Mouse (Mus musculus) heart, embryonic 11.5 days (tissue): ENCODE data around the gene Aoc2. TPM values are rescaled to one million over a fixed set of nuclear protein-coding genes. Genes with fewer than 3 reads are reported as not detected.
A peak's percentile ranks its signal among the peaks of the same experiment; 100 is the strongest.

Source experiments
- ATAC-seq: fragments of 200-750 bp; cut with Nextera tagmentation; replicated peaks from 2 replicates; pipeline ENCODE4 v1.8.0; 2017; ENCODE audit warnings: moderate library complexity; ENCODE audit not compliant: insufficient number of reproducible peaks, low FRiP score, low TSS enrichment
- H3K27ac ChIP-seq: fragments of 300-500 bp; sonication (generic); 2 replicates; pipeline ENCODE4 v1.5.1; 2014; ENCODE audit warnings: mild to moderate bottlenecking, low read depth, low read length
- H3K27me3 ChIP-seq: fragments of 300-500 bp; sonication (generic); 2 replicates; pipeline ENCODE4 v1.6.1; 2014; ENCODE audit warnings: mild to moderate bottlenecking, low read length, mixed read lengths; ENCODE audit not compliant: control insufficient read depth, insufficient read depth
- H3K36me3 ChIP-seq: fragments of 300-500 bp; sonication (generic); 2 replicates; pipeline ENCODE4 v1.6.1; 2014; ENCODE audit warnings: mild to moderate bottlenecking, low read length, moderate library complexity, mixed read lengths; ENCODE audit not compliant: control insufficient read depth, insufficient read depth
- H3K4me1 ChIP-seq: fragments of 300-500 bp; sonication (generic); 2 replicates; pipeline ENCODE4 v1.6.1; 2014; ENCODE audit warnings: low read length; ENCODE audit not compliant: control insufficient read depth, insufficient read depth
- H3K4me2 ChIP-seq: fragments of 300-500 bp; sonication (generic); 2 replicates; pipeline ENCODE4 v1.6.1; 2014; ENCODE audit warnings: mild to moderate bottlenecking, moderate library complexity
- H3K4me3 ChIP-seq: fragments of 300-500 bp; sonication (generic); 2 replicates; pipeline ENCODE4 v1.5.1; 2014; ENCODE audit warnings: low read depth, low read length
- H3K9ac ChIP-seq: fragments of 300-500 bp; sonication (generic); 2 replicates; pipeline ENCODE4 v1.6.1; 2014; ENCODE audit warnings: mild to moderate bottlenecking, low read depth, low read length, moderate library complexity
- H3K9me3 ChIP-seq: fragments of 300-500 bp; sonication (generic); replicated peaks from 2 replicates; pipeline ENCODE4 v1.6.1; 2016; ENCODE audit warnings: low read length; ENCODE audit not compliant: control insufficient read depth
- WGBS: fragments of 180-500 bp; shearing (Covaris S2); extraction: QIAGEN DNeasy Blood & Tissue Kit; methylation state at CpG from one replicate; pipeline ENCODE4 v1.1.7; 2014; ENCODE audit not compliant: insufficient replicate concordance; 5-methylcytosine and 5-hydroxymethylcytosine counted together
- polyA plus RNA-seq: library from polyadenylated mRNA; unstranded; fragments of >200 nt; fragmentation: Nextera tagmentation; extraction: Ambion mirVana; gene quantifications from 2 replicates; pipeline ENCODE4 v1.2.1, GENCODE M21; 2014

The Aoc2 gene
- 0.90 and 1.4 TPM in 2 replicates for polyA plus RNA-seq

GRCm38 (mm10) chr11:101324763-101325162 lies at the start of gene Aoc2:
TSS of gene Aoc2 (plus strand) at chr11:101325063.
- ATAC-seq = no peak
- Histone ChIP-seq H3K4me2 (no peak within 1 kb of the TSS), H3K27ac (no peak within 1 kb of the TSS), H3K36me3 (peaks cover 25% of the 10 kb centered on the region), H3K9me3 (no peaks in the 10 kb centered on the region), H3K27me3 (no peaks in the 10 kb centered on the region), H3K9ac (no peak within 1 kb of the TSS), H3K4me1 (no peaks in the 10 kb centered on the region), H3K4me3 (no peak within 1 kb of the TSS)
- 89% methylated on average over 5 of the region's 5 CpGs for WGBS

DNA sequence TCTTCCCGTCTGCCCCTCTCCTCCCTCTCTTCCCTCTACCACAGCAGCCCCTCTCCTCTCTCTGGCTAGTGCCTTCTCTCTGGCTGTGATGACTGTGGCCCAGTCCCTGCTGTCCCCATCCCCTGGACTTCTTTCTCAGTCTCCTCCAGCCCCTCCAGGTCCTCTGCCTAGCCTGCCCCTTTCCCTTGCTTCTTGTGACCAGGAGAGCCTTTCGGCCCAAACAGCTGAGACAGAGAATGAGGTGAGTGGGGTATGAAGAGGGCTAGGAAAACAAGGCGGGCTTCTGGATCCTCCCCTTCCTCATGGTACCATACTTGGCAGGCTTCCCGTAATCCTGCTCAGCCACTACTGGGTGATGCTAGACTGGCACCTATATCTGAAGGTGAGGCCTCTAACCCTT lies 49.6 kb upstream of the Aoc2 start:
- Histone ChIP-seq H3K4me1 (peaks cover 20% of the 10 kb centered on the region), H3K36me3 (peaks cover 2% of the 10 kb centered on the region; the same call in 1 of the 2 replicates), H3K4me2 (no peak overlapping the region), H3K27me3 (0 out of 2 replicates have a peak, but pooled peaks cover 5% of the 10 kb centered on the region), H3K9me3 (no peaks in the 10 kb centered on the region), H3K4me3 (no peak overlapping the region), H3K27ac (no peak overlapping the region), H3K9ac (no peak overlapping the region)
- ATAC-seq = no peak
- WGBS = 67% methylated on average over 4 of the region's 4 CpGs

- 31% methylated on average over 27 of the region's 27 CpGs for WGBS
- ATAC-seq = no peak
Observed at GRCm38 (mm10) chr11:101276319-101277070, 48.4 kb upstream of the Aoc2 start.

GRCm38 (mm10) chr11:101277381-101278222 lies 47.3 kb upstream of the Aoc2 start:
- H3K4me3 ChIP-seq = peak overlapping the region; percentile 72
- H3K9ac ChIP-seq = peak overlapping the region; percentile 77
- H3K4me1 ChIP-seq = peaks cover 20% of the 10 kb centered on the region
- 0 out of 2 replicates have a peak, but pooled peaks cover 5% of the 10 kb centered on the region for H3K27me3 ChIP-seq
- H3K9me3 ChIP-seq = no peaks in the 10 kb centered on the region
- no peak for ATAC-seq
- no peak overlapping the region for H3K27ac ChIP-seq
- WGBS = 72% methylated on average over 12 of the region's 12 CpGs
- peaks cover 2% of the 10 kb centered on the region; the same call in 1 of the 2 replicates for H3K36me3 ChIP-seq
- peak overlapping the region; percentile 75 for H3K4me2 ChIP-seq

More at GRCm38 (mm10) chr11:101276319-101277070, 48.4 kb upstream of the Aoc2 start:
- no peak overlapping the region for H3K27ac ChIP-seq
- H3K27me3 ChIP-seq = 0 out of 2 replicates have a peak, but pooled peaks cover 5% of the 10 kb centered on the region
- peaks cover 20% of the 10 kb centered on the region for H3K4me1 ChIP-seq
- no peak overlapping the region for H3K9ac ChIP-seq
- peaks cover 2% of the 10 kb centered on the region; the same call in 1 of the 2 replicates for H3K36me3 ChIP-seq
- peak overlapping the region; percentile 47 for H3K4me2 ChIP-seq
- H3K9me3 ChIP-seq = no peaks in the 10 kb centered on the region
- 0 out of 2 replicates have a peak overlapping the region, but pooled peaks have one; percentile 2 for H3K4me3 ChIP-seq

DNA sequence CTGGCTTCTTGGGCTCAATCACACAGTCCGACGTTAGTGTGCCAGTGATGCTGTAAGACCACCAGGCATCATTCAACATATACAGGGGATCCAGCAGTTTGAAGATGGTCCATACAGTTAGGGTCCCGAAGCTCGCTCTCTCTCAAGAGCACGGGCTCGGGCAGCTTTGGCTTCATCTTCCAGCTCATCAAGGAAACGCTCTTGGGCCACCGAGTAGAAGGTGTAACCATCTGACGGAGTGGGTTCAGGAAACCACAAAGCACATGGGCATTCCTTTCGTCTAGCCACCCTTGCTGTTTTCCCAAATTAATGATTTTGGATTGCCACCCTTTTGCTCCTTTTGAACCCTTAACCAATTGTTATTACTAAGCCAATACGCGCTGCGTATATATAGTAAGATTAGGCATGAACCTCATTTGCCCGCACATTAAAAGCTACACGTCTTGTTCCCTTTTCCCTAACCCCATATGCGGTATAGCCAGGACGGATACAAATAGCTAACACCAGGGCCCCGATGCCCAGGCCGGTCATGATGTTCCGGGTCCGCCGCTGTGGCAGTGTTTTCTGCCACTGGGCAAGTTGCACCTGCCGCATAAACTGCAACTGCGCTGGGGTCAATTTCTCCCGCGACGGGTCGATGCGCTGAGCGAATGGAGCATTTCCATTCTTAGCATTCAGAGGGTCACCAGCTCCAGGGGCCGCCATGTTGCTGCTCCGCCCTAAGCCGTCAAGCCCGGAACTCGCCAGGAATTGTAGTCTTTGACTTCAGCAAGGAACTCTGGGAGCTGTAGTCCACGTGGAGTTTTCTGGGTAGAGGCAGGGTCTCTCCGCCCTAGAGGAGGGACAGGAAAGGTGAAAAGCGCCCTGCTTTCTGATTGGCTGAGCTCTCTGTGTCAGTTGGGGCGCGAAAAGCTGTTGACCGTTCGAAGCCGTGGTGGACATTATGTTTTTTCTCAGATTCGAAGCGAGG lies 46.4 kb upstream of the Aoc2 start, which contains the start of the genes Cntd1 and Coa3:
TSS of gene Cntd1 (plus strand) at position 790 of the 970 bp plus-strand sequence.
TSS of gene Coa3 (minus strand) at position 892 of the 970 bp plus-strand sequence.
- peak within 1 kb of the TSS; percentile 75 for H3K4me2 ChIP-seq
- 8% methylated on average over 45 of the region's 45 CpGs for WGBS

DNA sequence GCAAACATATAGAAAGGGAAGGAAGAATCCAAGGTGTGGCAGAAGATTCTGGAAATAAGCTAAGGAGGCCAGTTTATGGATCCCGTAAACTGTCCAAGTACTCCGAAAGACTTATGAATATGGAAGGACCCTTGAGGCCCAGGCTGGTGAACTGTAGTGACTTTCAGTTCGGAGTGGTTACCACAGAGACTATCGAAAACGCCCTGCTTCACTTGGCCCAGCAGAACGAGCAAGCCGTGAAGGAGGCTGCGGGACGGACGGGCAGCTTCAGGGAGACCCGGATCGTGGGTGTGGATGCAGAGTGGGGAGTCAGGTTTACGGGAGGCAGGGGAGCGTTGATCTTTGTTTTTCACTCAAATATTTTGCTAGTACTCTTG lies 45.7 kb upstream of the Aoc2 start:
- 0 out of 2 replicates have a peak, but pooled peaks cover 5% of the 10 kb centered on the region for H3K27me3 ChIP-seq
- peaks cover 2% of the 10 kb centered on the region; the same call in 1 of the 2 replicates for H3K36me3 ChIP-seq
- H3K4me3 ChIP-seq = peak overlapping the region; percentile 72
- H3K9me3 ChIP-seq = no peaks in the 10 kb centered on the region
- 44% methylated on average over 14 of the region's 14 CpGs for WGBS
- H3K27ac ChIP-seq = no peak overlapping the region
- peak overlapping the region; percentile 75 for H3K4me2 ChIP-seq
- ATAC-seq = no peak; the same call in 1 of the 2 replicates
- peaks cover 20% of the 10 kb centered on the region for H3K4me1 ChIP-seq
- no peak overlapping the region; the same call in 1 of the 2 replicates for H3K9ac ChIP-seq

More for the DNA sequence above, 46.4 kb upstream of the Aoc2 start, which contains the start of the genes Cntd1 and Coa3:
- Histone ChIP-seq H3K4me1 (peaks cover 20% of the 10 kb centered on the region), H3K9ac (peak within 1 kb of the TSS; percentile 77), H3K27me3 (0 out of 2 replicates have a peak, but pooled peaks cover 5% of the 10 kb centered on the region), H3K4me3 (peak within 1 kb of the TSS; percentile 72), H3K27ac (peak within 1 kb of the TSS; percentile 50), H3K36me3 (peaks cover 2% of the 10 kb centered on the region; the same call in 1 of the 2 replicates), H3K9me3 (no peaks in the 10 kb centered on the region)
- peak; percentile 89 for ATAC-seq

GRCm38 (mm10) chr11:101280837-101281236 lies 44.0 kb upstream of the Aoc2 start:
- H3K27ac ChIP-seq = no peak overlapping the region
- no peak overlapping the region for H3K4me2 ChIP-seq
- H3K9ac ChIP-seq = no peak overlapping the region
- H3K4me3 ChIP-seq = no peak overlapping the region
- ATAC-seq = no peak
- no peaks in the 10 kb centered on the region for H3K9me3 ChIP-seq
- peaks cover 5% of the 10 kb centered on the region for H3K36me3 ChIP-seq
- H3K4me1 ChIP-seq = peaks cover 20% of the 10 kb centered on the region
- 48% methylated on average over 7 of the region's 7 CpGs for WGBS
- 0 out of 2 replicates have a peak, but pooled peaks cover 5% of the 10 kb centered on the region for H3K27me3 ChIP-seq
